In the genomic region with DNA sequence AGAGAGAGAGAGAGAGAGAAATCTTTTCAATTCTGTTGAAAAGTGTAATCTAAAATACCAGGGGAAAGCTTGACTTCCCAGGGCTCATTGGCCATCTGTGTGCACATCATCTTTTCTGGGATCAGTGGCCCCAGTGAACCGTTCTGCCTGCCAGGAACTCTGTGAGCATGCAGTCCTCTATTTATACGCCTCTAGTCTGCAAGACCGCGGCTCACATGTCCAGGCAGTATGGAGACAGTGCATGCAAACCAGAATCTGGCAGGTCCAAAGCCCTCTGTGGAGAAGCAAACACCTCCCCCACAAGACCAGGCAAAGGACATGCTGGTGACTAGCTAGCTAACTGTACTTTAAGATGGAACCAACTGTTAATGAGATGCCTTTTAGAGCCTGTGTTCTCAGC, we compare ENCODE assay signal across 19 mouse cellular contexts.
"Had no signal": no experiment of that assay in that cellular context is flagged by ENCODE, and none has a peak within 500 bp of the region (broad histone marks: within the 10 kb centered on the region; RNA-seq: fewer than 3 reads in every experiment).

No protein-coding gene starts in this region.

- H3K4me1 ChIP-seq: stomach, embryonic 15.5 days had no signal

- DNase-seq: lung, adult 18-20 months; lung, embryonic 14.5 days; lung, postnatal 10 days; lung, postnatal 4 days; midbrain, embryonic 14.5 days; retina, postnatal 1 day; right cerebral cortex, adult 18-20 months; right cerebral cortex, postnatal 25 days; right cerebral cortex, postnatal 4 days; thymus, adult 2 months; thymus, postnatal 25 days; thymus, postnatal 4 days had no signal

- H3K4me3 ChIP-seq: midbrain, embryonic 10.5 days; midbrain, embryonic 12.5 days; myocyte; neural tube, embryonic 13.5 days; neural tube, embryonic 15.5 days; stomach, embryonic 15.5 days had no signal

- H3K27me3 ChIP-seq: midbrain, embryonic 12.5 days; neural tube, embryonic 13.5 days; neural tube, embryonic 15.5 days; stomach, embryonic 15.5 days had no signal

- H3K27ac ChIP-seq: midbrain, embryonic 10.5 days; midbrain, embryonic 12.5 days; neural tube, embryonic 13.5 days; neural tube, embryonic 15.5 days; stomach, embryonic 15.5 days; stomach, postnatal 0 days had no signal
